Mouse (Mus musculus) kidney, postnatal 0 days (tissue): ENCODE data around the gene Xxylt1. TPM values are rescaled to one million over a fixed set of nuclear protein-coding genes. Genes with fewer than 3 reads are reported as not detected.

Experiments used
- ATAC-seq: fragments of 200-750 bp; cut with Nextera tagmentation; replicated peaks from 2 replicates; pipeline ENCODE4 v1.8.0; 2017; ENCODE audit warnings: low read depth, moderate number of reproducible peaks, moderate TSS enrichment, moderate library complexity; ENCODE audit not compliant: low FRiP score
- DNase-seq: peaks from one replicate; pipeline ENCODE4 v3.0.0-alpha.2; 2016; ENCODE audit warnings: low spot score
- H3K27ac ChIP-seq: fragments of 300-500 bp; sonication (generic); 2 replicates; pipeline ENCODE4 v1.5.1; 2014; ENCODE audit warnings: mild to moderate bottlenecking
- H3K27me3 ChIP-seq: fragments of 300-500 bp; sonication (generic); 2 replicates; pipeline ENCODE4 v1.6.1; 2014; ENCODE audit warnings: low read length, mixed read lengths; ENCODE audit not compliant: insufficient read depth
- H3K36me3 ChIP-seq: fragments of 300-500 bp; sonication (generic); 2 replicates; pipeline ENCODE4 v1.6.1; 2014; ENCODE audit warnings: low read length, mixed read lengths; ENCODE audit not compliant: insufficient read depth
- H3K4me1 ChIP-seq: fragments of 300-500 bp; sonication (generic); replicated peaks from 2 replicates; pipeline ENCODE4 v1.6.1; 2014; ENCODE audit warnings: antibody characterized with exemption, low read length, mixed read lengths; ENCODE audit not compliant: insufficient read depth
- H3K4me2 ChIP-seq: fragments of 300-500 bp; sonication (generic); 2 replicates; pipeline ENCODE4 v1.6.1; 2014; ENCODE audit warnings: mild to moderate bottlenecking, low read length, moderate library complexity, mixed read lengths
- H3K4me3 ChIP-seq: fragments of 300-500 bp; sonication (generic); replicated peaks from 2 replicates; pipeline ENCODE4 v1.5.1; 2014; ENCODE audit warnings: low read depth, low read length
- H3K9ac ChIP-seq: fragments of 300-500 bp; sonication (generic); 2 replicates; pipeline ENCODE4 v1.6.1; 2014; ENCODE audit warnings: low read depth, low read length
- H3K9me3 ChIP-seq: fragments of 300-500 bp; sonication (generic); replicated peaks from 2 replicates; pipeline ENCODE4 v1.6.1; 2016; ENCODE audit warnings: low read length, inconsistent platforms, mixed read lengths
- CTCF ChIP-seq: IDR thresholded peaks from 2 replicates; pipeline ENCODE4 v1.5.1; 2016; ENCODE audit warnings: antibody characterized with exemption, low read depth, mild to moderate bottlenecking, moderate library complexity
- WGBS: fragments of 180-500 bp; shearing (Covaris S2); extraction: QIAGEN DNeasy Blood & Tissue Kit; methylation state at CpG from one replicate; pipeline ENCODE4 v1.1.7; 2014; 5-methylcytosine and 5-hydroxymethylcytosine counted together
- polyA plus RNA-seq: library from polyadenylated mRNA; unstranded; fragments of >200 nt; fragmentation: Nextera tagmentation; extraction: Ambion mirVana; gene quantifications from 2 replicates; pipeline ENCODE4 v1.2.1, GENCODE M21; 2015

The Xxylt1 gene
- polyA plus RNA-seq, 1 experiment from 2014 or later, result 20.0 TPM

DNA sequence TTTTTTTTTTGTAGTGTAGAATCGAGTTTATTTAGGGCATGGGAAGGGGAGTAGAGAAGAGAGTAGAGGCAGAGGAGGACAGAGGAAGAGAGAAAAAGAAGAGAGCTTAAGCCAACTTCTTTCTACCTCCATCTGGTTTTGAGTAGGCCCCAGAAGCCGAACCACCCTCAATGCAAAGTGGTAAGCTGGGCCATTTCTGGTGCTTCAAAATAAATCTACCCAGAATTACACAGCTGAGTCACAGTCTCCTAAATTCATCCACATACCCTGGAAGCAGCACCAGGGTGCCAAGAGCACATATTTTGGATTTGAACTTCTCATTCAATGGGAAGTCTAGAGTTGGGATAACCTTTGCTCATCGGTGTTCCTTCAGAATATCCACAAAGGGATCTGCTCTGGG lies 152.1 kb downstream of the Xxylt1 start:
- no peak for DNase-seq
- Histone ChIP-seq H3K4me3 (no peak overlapping the region), H3K36me3 (no peaks in the 10 kb centered on the region), H3K4me2 (no peak overlapping the region), H3K4me1 (no peaks in the 10 kb centered on the region), H3K27me3 (no peaks in the 10 kb centered on the region), H3K27ac (no peak overlapping the region), H3K9me3 (no peaks in the 10 kb centered on the region), H3K9ac (no peak overlapping the region)
- no peak for TF ChIP-seq CTCF
- 96% methylated on average over 3 of the region's 3 CpGs for WGBS
- no peak for ATAC-seq

DNA sequence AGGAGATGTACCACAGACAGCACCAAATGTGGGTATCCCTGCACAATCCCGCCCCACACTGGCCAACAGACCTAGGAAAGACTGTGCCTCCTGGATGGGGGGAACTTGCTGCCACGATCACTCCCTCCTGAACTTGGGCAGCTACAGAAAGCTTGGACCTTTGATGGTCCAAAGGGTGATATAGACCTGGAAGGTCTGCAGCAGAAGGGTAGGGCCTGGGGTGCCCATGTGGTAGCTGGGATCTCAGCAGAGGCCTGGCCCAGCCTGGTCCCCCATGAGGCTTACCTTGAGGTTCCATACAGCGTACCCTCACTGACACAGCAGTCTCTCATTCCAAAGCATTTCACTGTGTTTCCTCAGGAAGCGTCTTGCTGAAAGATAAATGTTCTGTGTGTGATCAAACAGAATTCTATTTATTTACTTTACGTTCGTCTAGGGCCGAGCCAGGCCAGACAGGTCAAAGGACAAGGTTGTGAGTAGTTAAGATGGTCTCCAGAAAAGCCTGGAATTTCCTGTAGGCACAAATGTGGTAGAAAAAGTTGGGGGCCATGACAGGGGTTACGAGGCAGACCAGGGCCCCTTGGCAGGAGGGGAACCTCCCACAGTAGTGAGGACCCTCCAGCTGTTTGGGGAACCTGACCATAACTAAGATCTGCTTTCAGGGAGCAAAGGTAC lies 153.0 kb downstream of the Xxylt1 start:
- no peaks in the 10 kb centered on the region for H3K36me3 ChIP-seq
- no peaks in the 10 kb centered on the region for H3K27me3 ChIP-seq
- no peaks in the 10 kb centered on the region for H3K9me3 ChIP-seq
- no peaks in the 10 kb centered on the region for H3K4me1 ChIP-seq
- DNase-seq (no peak), ATAC-seq (no peak; the same call in 1 of the 2 replicates)
- no peak overlapping the region for H3K4me3 ChIP-seq
- no peak overlapping the region for H3K27ac ChIP-seq
- no peak for TF ChIP-seq CTCF
- no peak overlapping the region for H3K4me2 ChIP-seq
- WGBS, result 53% methylated on average over 8 of the region's 8 CpGs
- no peak overlapping the region for H3K9ac ChIP-seq

DNA sequence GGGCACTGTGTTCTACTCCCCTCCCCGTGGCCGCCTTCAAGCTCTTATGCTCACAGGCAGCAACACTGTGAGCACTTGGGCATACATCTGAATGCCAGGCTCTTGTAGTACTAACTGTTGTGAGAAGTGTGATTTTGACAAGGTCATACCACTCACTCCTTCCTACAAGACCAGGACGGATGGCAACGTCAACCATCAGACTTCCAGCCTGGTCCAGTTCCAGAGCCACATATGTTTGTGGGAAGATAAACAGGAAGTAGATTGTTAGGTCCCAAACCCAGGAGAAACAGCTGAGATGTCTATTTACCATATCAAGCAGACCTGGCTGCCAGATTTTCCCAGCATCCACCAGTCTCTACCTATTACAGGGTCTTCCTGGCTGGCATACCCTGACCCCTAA lies 155.7 kb downstream of the Xxylt1 start:
- Histone ChIP-seq H3K36me3 (no peaks in the 10 kb centered on the region), H3K4me1 (no peaks in the 10 kb centered on the region), H3K27me3 (no peaks in the 10 kb centered on the region), H3K9me3 (no peaks in the 10 kb centered on the region), H3K4me3 (no peak overlapping the region), H3K27ac (no peak overlapping the region), H3K9ac (no peak overlapping the region), H3K4me2 (no peak overlapping the region)
- no peak for TF ChIP-seq CTCF
- ATAC-seq, result no peak
- WGBS, result 47% methylated on average over 4 of the region's 4 CpGs
- DNase-seq, result no peak

DNA sequence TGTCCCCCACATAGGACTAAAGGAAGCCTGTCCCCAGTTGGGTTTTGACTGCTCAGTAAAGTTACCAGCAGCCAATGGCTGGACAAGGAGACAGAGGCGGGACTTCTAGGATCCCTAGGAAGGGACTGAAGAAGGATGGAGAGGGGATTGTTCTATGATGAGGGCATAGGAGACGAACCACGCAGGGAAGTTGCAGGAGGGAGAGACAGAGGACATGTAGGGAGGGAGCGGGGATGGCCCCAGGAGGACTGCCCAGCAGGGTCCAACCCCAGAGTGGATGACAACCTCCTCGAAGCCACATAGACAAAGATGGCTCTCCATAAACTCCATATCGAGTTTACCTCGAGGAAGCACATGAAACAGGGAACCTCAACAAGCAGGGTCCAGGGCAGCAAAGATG lies 157.3 kb downstream of the Xxylt1 start:
- no peak for ATAC-seq
- no peak for TF ChIP-seq CTCF
- Histone ChIP-seq H3K27ac (no peak overlapping the region), H3K4me3 (no peak overlapping the region), H3K36me3 (no peaks in the 10 kb centered on the region), H3K9ac (no peak overlapping the region), H3K9me3 (no peaks in the 10 kb centered on the region), H3K4me1 (no peaks in the 10 kb centered on the region), H3K4me2 (no peak overlapping the region), H3K27me3 (no peaks in the 10 kb centered on the region)
- DNase-seq, result no peak
- WGBS, result 77% methylated on average over 7 of the region's 7 CpGs

DNA sequence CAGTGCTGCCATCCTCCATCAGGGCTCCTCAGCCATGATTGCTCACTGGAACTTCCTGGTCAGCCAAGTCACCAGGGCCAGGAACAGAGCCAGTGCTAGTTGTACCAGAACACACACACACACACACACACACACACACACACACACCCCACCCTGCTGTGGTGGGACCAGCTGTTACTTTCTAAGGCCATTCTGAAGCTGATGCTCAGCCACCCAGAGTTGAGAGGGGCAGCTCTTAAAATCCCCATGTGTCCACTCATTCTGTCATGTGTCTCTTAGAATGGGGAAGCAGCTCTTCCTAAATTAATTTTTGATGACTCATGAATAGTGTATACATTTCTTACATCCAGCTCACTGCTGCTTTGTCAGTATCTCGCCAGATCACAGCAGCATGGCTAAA lies 158.7 kb downstream of the Xxylt1 start:
- Histone ChIP-seq H3K4me2 (no peak overlapping the region), H3K27me3 (no peaks in the 10 kb centered on the region), H3K36me3 (no peaks in the 10 kb centered on the region), H3K9ac (no peak overlapping the region), H3K27ac (no peak overlapping the region), H3K4me1 (no peaks in the 10 kb centered on the region), H3K9me3 (no peaks in the 10 kb centered on the region), H3K4me3 (no peak overlapping the region)
- ATAC-seq, result no peak
- TF ChIP-seq CTCF, result no peak
- DNase-seq, result no peak
- WGBS, result 78% methylated on average over 1 of the region's 1 CpGs

DNA sequence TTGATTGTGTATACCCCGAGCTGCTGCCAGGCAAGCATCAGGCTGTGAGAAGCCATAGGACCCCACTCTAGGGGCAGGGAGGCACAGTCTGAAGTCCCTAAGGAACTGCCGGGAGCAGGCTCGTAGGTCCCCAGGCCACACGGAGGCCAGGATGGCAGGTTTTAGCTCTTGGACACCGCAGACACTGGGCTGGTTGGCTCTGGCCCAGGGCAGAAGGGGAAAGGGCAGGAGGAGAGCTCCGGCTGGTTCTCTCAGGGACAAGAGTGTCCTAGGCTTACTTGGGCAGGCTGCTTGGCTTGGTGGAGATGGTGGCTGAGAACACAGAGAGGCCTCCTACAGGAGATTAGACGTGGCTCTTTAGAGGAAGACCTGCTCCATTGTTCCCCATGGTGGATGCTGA lies 162.4 kb downstream of the Xxylt1 start:
- DNase-seq (no peak), ATAC-seq (no peak)
- H3K4me1 ChIP-seq, result no peaks in the 10 kb centered on the region
- WGBS, result 95% methylated on average over 7 of the region's 7 CpGs
- no peak overlapping the region for H3K4me3 ChIP-seq
- H3K9ac ChIP-seq, result no peak overlapping the region
- H3K27me3 ChIP-seq, result no peaks in the 10 kb centered on the region
- H3K4me2 ChIP-seq, result no peak overlapping the region
- H3K27ac ChIP-seq, result no peak overlapping the region
- no peaks in the 10 kb centered on the region for H3K9me3 ChIP-seq
- no peaks in the 10 kb centered on the region for H3K36me3 ChIP-seq
- no peak for TF ChIP-seq CTCF

DNA sequence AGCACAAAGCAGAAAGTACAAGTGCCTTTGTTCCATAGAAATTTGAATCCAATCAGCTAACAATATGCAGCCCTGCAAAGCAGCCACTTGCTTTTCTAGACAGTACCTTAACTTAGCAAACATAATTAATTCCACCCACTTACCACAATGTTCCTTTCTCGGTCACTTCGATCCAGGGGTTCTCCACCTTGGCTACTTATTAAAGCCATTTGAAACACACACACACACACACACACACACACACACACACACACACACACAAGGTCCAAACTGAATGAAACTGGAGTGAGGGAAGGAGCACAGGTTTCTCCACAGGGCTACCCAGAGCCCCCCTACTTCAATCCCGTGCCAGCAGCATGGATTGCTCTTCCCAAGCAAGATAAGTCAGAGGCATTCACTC lies 164.3 kb downstream of the Xxylt1 start:
- Histone ChIP-seq H3K27ac (no peak overlapping the region), H3K9me3 (no peaks in the 10 kb centered on the region), H3K36me3 (no peaks in the 10 kb centered on the region), H3K4me2 (no peak overlapping the region), H3K4me1 (no peaks in the 10 kb centered on the region), H3K4me3 (no peak overlapping the region), H3K9ac (no peak overlapping the region), H3K27me3 (no peaks in the 10 kb centered on the region)
- DNase-seq (no peak), ATAC-seq (no peak)
- TF ChIP-seq CTCF, result no peak
- whole genome bisulfite sequencing, result 71% methylated on average over 3 of the region's 3 CpGs
